Mouse (Mus musculus) midbrain, postnatal 0 days (tissue): ENCODE measurements around the gene 1700123K08Rik. TPM values are rescaled to one million over a fixed set of nuclear protein-coding genes. Genes with fewer than 3 reads are reported as not detected.
"Not testable (repeated sequence)": the region's sequence is repeated elsewhere in the genome, so short reads cannot be mapped to it uniquely, and the experiment has no call there.

Experiments used
- ATAC-seq: fragments of 200-750 bp; cut with Nextera tagmentation; 2 replicates; pipeline ENCODE4 v1.8.0; 2017; ENCODE audit warnings: moderate number of reproducible peaks, mild to moderate bottlenecking, moderate TSS enrichment, moderate library complexity; ENCODE audit not compliant: low FRiP score
- DNase-seq: peaks from one replicate; pipeline ENCODE4 v3.0.0-alpha.2; 2015; ENCODE audit warnings: low spot score
- H3K27ac ChIP-seq: fragments of 300-500 bp; sonication (generic); 2 replicates; pipeline ENCODE4 v1.5.1; 2014; ENCODE audit warnings: low read depth, mild to moderate bottlenecking, low read length, mixed read lengths
- H3K27me3 ChIP-seq: fragments of 300-500 bp; sonication (generic); 2 replicates; pipeline ENCODE4 v1.6.1; 2014; ENCODE audit warnings: low read length, control low read depth, mixed read lengths; ENCODE audit not compliant: insufficient read depth
- H3K36me3 ChIP-seq: fragments of 300-500 bp; sonication (generic); 2 replicates; pipeline ENCODE4 v1.6.1; 2014; ENCODE audit warnings: low read length, control low read depth, mixed read lengths; ENCODE audit not compliant: insufficient read depth
- H3K4me1 ChIP-seq: fragments of 300-500 bp; sonication (generic); 2 replicates; pipeline ENCODE4 v1.6.1; 2014; ENCODE audit warnings: mild to moderate bottlenecking, control low read depth, antibody characterized with exemption, low read length, mixed read lengths; ENCODE audit not compliant: insufficient read depth
- H3K4me2 ChIP-seq: fragments of 300-500 bp; sonication (generic); 2 replicates; pipeline ENCODE4 v1.6.1; 2014; ENCODE audit warnings: low read depth, mild to moderate bottlenecking, low read length, mixed read lengths; ENCODE audit not compliant: poor library complexity, severe bottlenecking
- H3K4me3 ChIP-seq: fragments of 300-500 bp; sonication (generic); 2 replicates; pipeline ENCODE4 v1.5.1; 2014; ENCODE audit warnings: low read depth, mild to moderate bottlenecking, low read length, moderate library complexity
- H3K9ac ChIP-seq: fragments of 300-500 bp; sonication (generic); replicated peaks from 2 replicates; pipeline ENCODE4 v1.6.1; 2014; ENCODE audit warnings: mild to moderate bottlenecking, low read length, moderate library complexity, mixed read lengths; ENCODE audit not compliant: poor library complexity, severe bottlenecking
- H3K9me3 ChIP-seq: fragments of 300-500 bp; sonication (generic); 2 replicates; pipeline ENCODE4 v1.6.1; 2016; ENCODE audit warnings: low read length, control low read depth
- CTCF ChIP-seq: IDR thresholded peaks from 2 replicates; pipeline ENCODE4 v1.5.1; 2016; ENCODE audit warnings: antibody characterized with exemption, mild to moderate bottlenecking
- WGBS: fragments of 180-500 bp; shearing (Covaris S2); extraction: QIAGEN DNeasy Blood & Tissue Kit; methylation state at CpG from one replicate; pipeline ENCODE4 v1.1.7; 2014; 5-methylcytosine and 5-hydroxymethylcytosine counted together
- microRNA-seq: library from miRNA; unstranded; fragments of <30 nt; microRNA quantifications from one replicate; pipeline ENCODE4, GENCODE M21; 2016; ENCODE audit warnings: borderline number of aligned reads
- polyA plus RNA-seq: library from polyadenylated mRNA; unstranded; fragments of >200 nt; fragmentation: Nextera tagmentation; extraction: Ambion mirVana; gene quantifications from 2 replicates; pipeline ENCODE4 v1.2.1, GENCODE M21; 2015
- total RNA-seq: library from RNA; depleted of rRNA; stranded (reverse); fragments of >200 nt; gene quantifications from 2 replicates; pipeline ENCODE4 v1.2.3, GENCODE M21; 2014; rRNA removed

The 1700123K08Rik gene
- total RNA-seq = not detected in 2 replicates
- not detected in 2 replicates for polyA plus RNA-seq

- ATAC-seq, H3K4me2 ChIP-seq, H3K9me3 ChIP-seq, H3K4me3 ChIP-seq, DNase-seq, H3K27me3 ChIP-seq, H3K27ac ChIP-seq, H3K4me1 ChIP-seq, H3K36me3 ChIP-seq, H3K9ac ChIP-seq: not testable (repeated sequence)
- 74% methylated on average over 2 of the region's 2 CpGs for WGBS
These were observed at the start of gene 1700123K08Rik for GRCm38 (mm10) chr5:138564612-138565011. TSS of gene 1700123K08Rik (minus strand) at chr5:138564712.

GRCm38 (mm10) chr5:138587396-138587795, 22.9 kb upstream of the 1700123K08Rik start:
- ATAC-seq = no peak
- no peaks in the 10 kb centered on the region for H3K4me1 ChIP-seq
- no peak overlapping the region for H3K27ac ChIP-seq
- WGBS = 94% methylated on average over 6 of the region's 6 CpGs
- H3K36me3 ChIP-seq = no peaks in the 10 kb centered on the region
- no peak overlapping the region for H3K4me3 ChIP-seq
- no peak for TF ChIP-seq CTCF
- H3K9ac ChIP-seq = no peak overlapping the region
- no peaks in the 10 kb centered on the region for H3K27me3 ChIP-seq
- H3K9me3 ChIP-seq = peaks cover 9% of the 10 kb centered on the region; the same call in 1 of the 2 replicates
- DNase-seq = no peak
- no peak overlapping the region for H3K4me2 ChIP-seq

GRCm38 (mm10) chr5:138571623-138572022, 7.1 kb upstream of the 1700123K08Rik start:
- DNase-seq (peak; percentile 2), ATAC-seq (no peak)
- H3K4me1 ChIP-seq = no peaks in the 10 kb centered on the region
- TF ChIP-seq CTCF = peak; percentile 54
- no peak overlapping the region for H3K4me3 ChIP-seq
- 46% methylated on average over 4 of the region's 4 CpGs for WGBS
- H3K27me3 ChIP-seq = no peaks in the 10 kb centered on the region
- H3K36me3 ChIP-seq = no peaks in the 10 kb centered on the region
- 0 out of 2 replicates have a peak, but pooled peaks cover 2% of the 10 kb centered on the region for H3K9me3 ChIP-seq
- H3K27ac ChIP-seq = no peak overlapping the region
- no peak overlapping the region for H3K4me2 ChIP-seq
- H3K9ac ChIP-seq = no peak overlapping the region

GRCm38 (mm10) chr5:138552718-138553117, 11.8 kb downstream of the 1700123K08Rik start:
- Histone ChIP-seq H3K36me3 (no peaks in the 10 kb centered on the region), H3K9me3 (no peaks in the 10 kb centered on the region), H3K4me3 (no peak overlapping the region), H3K27ac (no peak overlapping the region), H3K9ac (no peak overlapping the region), H3K4me2 (no peak overlapping the region), H3K27me3 (no peaks in the 10 kb centered on the region), H3K4me1 (no peaks in the 10 kb centered on the region)
- peak; percentile 4 for DNase-seq
- 52% methylated on average over 1 of the region's 1 CpGs for WGBS
- no peak for ATAC-seq
- TF ChIP-seq CTCF = peak; percentile 49

- TF ChIP-seq CTCF = no peak
- no peak overlapping the region for H3K4me3 ChIP-seq
- 76% methylated on average over 1 of the region's 1 CpGs for WGBS
These were observed 32.0 kb downstream of the 1700123K08Rik start for GRCm38 (mm10) chr5:138532491-138532890.

More at GRCm38 (mm10) chr5:138532491-138532890, 32.0 kb downstream of the 1700123K08Rik start:
- Histone ChIP-seq H3K9ac (no peak overlapping the region), H3K4me1 (no peaks in the 10 kb centered on the region), H3K9me3 (no peaks in the 10 kb centered on the region), H3K27me3 (no peaks in the 10 kb centered on the region), H3K36me3 (no peaks in the 10 kb centered on the region), H3K4me2 (no peak overlapping the region), H3K27ac (no peak overlapping the region)
- ATAC-seq (no peak), DNase-seq (no peak)

Small RNA genes lying within 50 kb of the gene (microRNA-seq; reads per million reads assigned to microRNA genes)
- not detected for gene Gm24082

Other genes starting within 250 kb of the 1700123K08Rik start
- 0.55 TPM in 1 of 2 replicates, not detected in the other for gene Pvrig, start 222.8 kb downstream of the 1700123K08Rik start, total RNA-seq
- not detected in 2 replicates for gene Pvrig, start 222.8 kb downstream of the 1700123K08Rik start, polyA plus RNA-seq
- 46.9 and 51.1 TPM in 2 replicates for gene Zfp157, start 123.2 kb downstream of the 1700123K08Rik start, total RNA-seq
- gene Zfp157, start 123.2 kb downstream of the 1700123K08Rik start, polyA plus RNA-seq = 44.4 and 45.3 TPM in 2 replicates
- 42.5 and 46.6 TPM in 2 replicates for gene Zfp68, start 55.0 kb upstream of the 1700123K08Rik start, total RNA-seq
- gene Zfp68, start 55.0 kb upstream of the 1700123K08Rik start, polyA plus RNA-seq = 40.1 and 45.8 TPM in 2 replicates
- gene A430033K04Rik, start 58.1 kb upstream of the 1700123K08Rik start, total RNA-seq = 15.4 and 17.2 TPM in 2 replicates
- 12.6 and 12.9 TPM in 2 replicates for gene A430033K04Rik, start 58.1 kb upstream of the 1700123K08Rik start, polyA plus RNA-seq
- gene Fam20c, start 189.8 kb upstream of the 1700123K08Rik start, total RNA-seq = 85.7 and 106 TPM in 2 replicates
- 51.6 and 52.7 TPM in 2 replicates for gene Fam20c, start 189.8 kb upstream of the 1700123K08Rik start, polyA plus RNA-seq